Mouse (Mus musculus) CH12.LX (cell line): Measurements from ENCODE around the gene Fcho1. TPM values are rescaled to one million over a fixed set of nuclear protein-coding genes. Genes with fewer than 3 reads are reported as not detected.

Experiments
- DNase-seq: peaks from one replicate; pipeline ENCODE4 v3.0.0-alpha.2; 2013; ENCODE audit errors: extremely low read depth
- H3K27ac ChIP-seq: 2 replicates; pipeline ENCODE4 v1.5.1; 2012; ENCODE audit warnings: low read depth, mild to moderate bottlenecking, control low read depth, moderate library complexity; ENCODE audit not compliant: insufficient read depth
- H3K27me3 ChIP-seq: replicated peaks from 2 replicates; pipeline ENCODE3; 2012; ENCODE audit warnings: inconsistent platforms
- H3K36me3 ChIP-seq, 2 experiments: replicated peaks in 1 of 2; 2 replicates each; pipeline versions ENCODE3 to v1.6.1; 2012; ENCODE audit warnings: inconsistent platforms in 1 of 2, low read length in 1 of 2, mild to moderate bottlenecking in 1 of 2, mixed read lengths in 1 of 2, moderate library complexity in 1 of 2; ENCODE audit not compliant: control insufficient read depth in 1 of 2, insufficient read depth in 1 of 2
- H3K4me1 ChIP-seq, 2 experiments: 2 replicates each; pipeline ENCODE4 v1.6.1; 2012; ENCODE audit warnings: inconsistent platforms in 1 of 2, moderate library complexity in 1 of 2; ENCODE audit not compliant: insufficient read depth in 2 of 2, control insufficient read depth in 1 of 2
- H3K4me2 ChIP-seq: 2 replicates; pipeline ENCODE4 v1.6.1; 2012; ENCODE audit warnings: low read depth, mild to moderate bottlenecking, control low read depth; ENCODE audit not compliant: poor library complexity, insufficient read depth, severe bottlenecking
- H3K4me3 ChIP-seq, 3 experiments: fragments of 150-350 bp in 1 of 3; sonication (generic) in 1 of 3; replicated peaks in 1 of 3; 2 replicates each; pipeline versions ENCODE3 to v1.5.1; 2011 to 2012; ENCODE audit warnings: low read depth in 2 of 3, low read length in 2 of 3, mild to moderate bottlenecking in 2 of 3, moderate library complexity in 2 of 3, control low read depth in 1 of 3, improper control_type of control experiment in 1 of 3, inconsistent platforms in 1 of 3, mixed read lengths in 1 of 3; ENCODE audit not compliant: poor library complexity in 1 of 3
- H3K79me2 ChIP-seq: replicated peaks from 2 replicates; pipeline ENCODE4 v1.6.1; 2012; ENCODE audit warnings: mild to moderate bottlenecking, moderate library complexity; ENCODE audit not compliant: control insufficient read depth, poor library complexity, insufficient read depth, severe bottlenecking; ENCODE audit errors: extremely low read depth
- H3K9ac ChIP-seq: 2 replicates; pipeline ENCODE4 v1.6.1; 2012; ENCODE audit warnings: low read depth, mild to moderate bottlenecking, control low read depth, moderate library complexity; ENCODE audit not compliant: insufficient read depth
- H3K9me3 ChIP-seq: replicated peaks from 2 replicates; pipeline ENCODE3; 2012; ENCODE audit warnings: low read length, inconsistent platforms, mixed read lengths
- CHD1 ChIP-seq: IDR thresholded peaks from 2 replicates; pipeline ENCODE4 v1.6.1; 2012; ENCODE audit warnings: low read depth, low read length, improper control_type of control experiment, inconsistent platforms
- CHD2 ChIP-seq: IDR thresholded peaks from 2 replicates; pipeline ENCODE4 v1.6.1; 2011; ENCODE audit warnings: low read length, improper control_type of control experiment
- GABPA ChIP-seq: IDR thresholded peaks from 2 replicates; pipeline ENCODE4 v1.6.1; 2012; ENCODE audit warnings: low read depth, low read length, improper control_type of control experiment, inconsistent platforms; ENCODE audit not compliant: insufficient replicate concordance
- HCFC1 ChIP-seq: IDR thresholded peaks from 2 replicates; pipeline ENCODE4 v1.6.1; 2012; ENCODE audit warnings: low read depth, mild to moderate bottlenecking, inconsistent platforms, low read length, improper control_type of control experiment
- IRF4 ChIP-seq: IDR thresholded peaks from 2 replicates; pipeline ENCODE4 v1.6.1; 2014; ENCODE audit warnings: low read depth, mild to moderate bottlenecking, inconsistent platforms, low read length, improper control_type of control experiment
- JUN ChIP-seq: IDR thresholded peaks from 2 replicates; pipeline ENCODE4 v1.6.1; 2011; ENCODE audit warnings: low read depth, mild to moderate bottlenecking, low read length, improper control_type of control experiment, moderate library complexity; ENCODE audit not compliant: insufficient read depth
- JUND ChIP-seq: conservative IDR thresholded peaks from 2 replicates; pipeline ENCODE4 v1.6.1; 2011; ENCODE audit warnings: low read depth, low read length, improper control_type of control experiment
- MAX ChIP-seq: IDR thresholded peaks from 2 replicates; pipeline ENCODE4 v1.6.1; 2011; ENCODE audit warnings: low read length, improper control_type of control experiment
- MAZ ChIP-seq: IDR thresholded peaks from 2 replicates; pipeline ENCODE4 v1.6.1; 2012; ENCODE audit warnings: low read depth, mild to moderate bottlenecking, inconsistent platforms, low read length, improper control_type of control experiment, moderate library complexity
- MEF2A ChIP-seq: IDR thresholded peaks from 2 replicates; pipeline ENCODE4 v1.6.1; 2014; ENCODE audit warnings: low read depth, mild to moderate bottlenecking, inconsistent platforms, low read length, improper control_type of control experiment, borderline replicate concordance
- MYC ChIP-seq: IDR thresholded peaks from 2 replicates; pipeline ENCODE4 v1.6.1; 2011; ENCODE audit warnings: low read depth, mild to moderate bottlenecking, improper control_type of control experiment, low read length
- NELFE ChIP-seq: IDR thresholded peaks from 2 replicates; pipeline ENCODE4 v1.6.1; 2011; ENCODE audit warnings: low read depth, low read length, improper control_type of control experiment
- NRF1 ChIP-seq: IDR thresholded peaks from 2 replicates; pipeline ENCODE4 v1.6.1; 2014; ENCODE audit warnings: low read depth, mild to moderate bottlenecking, inconsistent platforms, low read length, improper control_type of control experiment, moderate library complexity
- POLR2AphosphoS2 ChIP-seq: IDR thresholded peaks from 2 replicates; pipeline ENCODE4 v1.6.1; 2011; ENCODE audit warnings: low read depth, low read length, improper control_type of control experiment
- RCOR1 ChIP-seq: conservative IDR thresholded peaks from 2 replicates; pipeline ENCODE4 v1.6.1; 2012; ENCODE audit warnings: low read depth, mild to moderate bottlenecking, inconsistent platforms, low read length, improper control_type of control experiment
- SIN3A ChIP-seq: IDR thresholded peaks from 2 replicates; pipeline ENCODE4 v1.6.1; 2012; ENCODE audit warnings: low read length, improper control_type of control experiment, inconsistent platforms
- SMC3 ChIP-seq: IDR thresholded peaks from 2 replicates; pipeline ENCODE4 v1.6.1; 2011; ENCODE audit warnings: low read depth, low read length, improper control_type of control experiment
- TBP ChIP-seq: conservative IDR thresholded peaks from 2 replicates; pipeline ENCODE4 v1.6.1; 2011; ENCODE audit warnings: low read depth, low read length, improper control_type of control experiment
- UBTF ChIP-seq: IDR thresholded peaks from 2 replicates; pipeline ENCODE4 v1.6.1; 2012; ENCODE audit warnings: low read depth, mild to moderate bottlenecking, inconsistent platforms, low read length, improper control_type of control experiment, moderate library complexity
- USF1 ChIP-seq: IDR thresholded peaks from 2 replicates; pipeline ENCODE4 v1.6.1; 2014; ENCODE audit warnings: low read depth, mild to moderate bottlenecking, inconsistent platforms, low read length, improper control_type of control experiment
- ZC3H11A ChIP-seq: IDR thresholded peaks from 2 replicates; pipeline ENCODE4 v1.6.1; 2012; ENCODE audit warnings: low read depth, mild to moderate bottlenecking, inconsistent platforms, low read length, improper control_type of control experiment
- ZMIZ1 ChIP-seq: IDR thresholded peaks from 2 replicates; pipeline ENCODE4 v1.6.1; 2012; ENCODE audit warnings: low read depth, mild to moderate bottlenecking, inconsistent platforms, low read length, improper control_type of control experiment
- dilution Hi-C: fragments of 300-500 bp; cut with MboI; formaldehyde crosslinking; loops from 2 replicates; pipeline ENCODE4 v1.14.3; 2020; ENCODE audit warnings: low sequenced_read_pairs; ENCODE audit not compliant: extremely low pct_unique_long_range_greater_than_20kb, extremely low pct_ligation_motif_present
- in situ Hi-C: fragments of 300-500 bp; cut with MboI; formaldehyde crosslinking; loops from 3 replicates; pipeline ENCODE4 v1.14.3; 2019; ENCODE audit warnings: low sequenced_read_pairs, low pct_ligation_motif_present, low pct_unique_long_range_greater_than_20kb, mixed read lengths
- polyA plus RNA-seq: library from polyadenylated mRNA; unstranded; fragments of >175 nt; gene quantifications from 2 replicates; pipeline ENCODE4 v1.2.1, GENCODE M21; 2012; ENCODE audit warnings: low read depth; ENCODE audit not compliant: insufficient read length
- total RNA-seq, 2 experiments: library from RNA; depleted of rRNA; stranded (reverse); fragments of 300-350 nt in 1 of 2; fragments of >200 nt in 1 of 2; gene quantifications; 2 replicates each; pipeline ENCODE4 v1.2.3; 2012 to 2014

Gene Fcho1
- total and polyA plus RNA-seq, 3 experiments = 40.2 to 99.8 (median 82.0) TPM

DNA sequence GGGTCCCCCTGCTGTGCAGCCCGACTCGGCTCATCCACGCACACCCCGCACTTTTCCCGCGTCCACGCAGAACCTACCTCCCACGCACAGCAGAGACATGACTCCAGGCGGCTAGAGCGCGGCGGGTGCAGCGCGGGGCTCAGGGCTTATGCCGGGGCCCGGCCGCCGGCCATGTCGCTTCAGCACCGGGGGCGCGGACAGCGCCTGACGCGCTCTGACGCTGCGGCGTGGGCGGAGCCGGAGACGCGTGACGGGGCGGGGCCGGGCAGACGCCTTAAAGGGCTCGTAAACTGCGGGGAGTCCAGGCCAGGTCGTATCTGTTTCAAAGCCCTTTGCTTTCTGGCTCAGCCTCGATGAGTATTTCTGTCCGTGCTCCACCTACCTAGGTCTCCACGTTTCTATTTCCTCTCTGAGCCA, 54.0 kb downstream of the Fcho1 start, which contains the start of gene Unc13a (continued):
- TF ChIP-seq JUN (no peak), POLR2AphosphoS2 (no peak), MAZ (peak; percentile 56; the same call in 1 of the 2 replicates), MYC (0 out of 2 replicates have a peak, but pooled peaks have one; percentile 25), CHD2 (no peak), SMC3 (no peak), NRF1 (no peak)

DNA sequence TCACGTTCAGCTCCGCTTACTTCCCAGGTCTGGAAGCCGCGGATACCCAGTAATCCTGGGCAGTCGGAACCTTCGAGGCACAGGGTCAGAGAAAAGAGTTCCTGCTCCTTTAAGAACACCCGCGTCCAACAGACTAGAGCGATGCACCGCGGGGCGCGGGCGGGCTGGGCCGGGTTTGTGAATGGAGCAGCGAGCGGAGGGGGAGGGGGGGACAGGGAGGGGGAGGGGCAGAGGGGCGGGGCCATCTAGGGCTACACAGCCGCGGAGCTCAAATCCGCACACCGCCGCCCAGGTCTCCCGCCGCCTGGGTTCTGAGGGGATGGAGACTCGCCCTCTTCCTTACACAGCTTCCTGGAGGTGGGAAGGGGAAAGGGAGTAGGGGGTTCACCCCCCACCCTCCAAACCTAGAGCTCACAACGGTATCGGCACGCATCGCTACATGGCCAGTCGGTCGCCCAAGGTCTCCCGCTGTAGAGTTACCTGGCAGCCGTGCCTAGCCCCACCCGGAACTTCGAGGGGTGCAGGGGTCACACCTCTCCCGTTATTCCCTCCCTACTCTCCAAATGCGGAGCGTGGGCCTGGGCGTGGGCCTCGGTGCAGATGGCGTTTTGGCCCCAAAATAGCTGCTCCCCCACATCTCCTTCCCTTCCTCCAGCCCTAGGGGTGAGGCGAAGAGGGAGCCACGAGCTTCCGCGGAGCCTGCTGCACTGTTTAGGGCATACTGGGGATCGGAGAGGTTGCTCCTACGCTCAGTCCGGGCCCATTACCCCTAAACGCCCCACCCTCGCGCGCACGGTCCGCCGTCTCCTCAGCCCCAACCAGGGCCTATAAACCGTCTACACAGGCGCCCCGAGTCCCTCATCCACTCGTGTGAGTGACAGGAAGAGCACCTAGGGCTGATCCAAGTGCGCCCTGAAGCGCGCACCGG, 54.6 kb downstream of the Fcho1 start:
- dilution Hi-C loops = no loop called here

DNA sequence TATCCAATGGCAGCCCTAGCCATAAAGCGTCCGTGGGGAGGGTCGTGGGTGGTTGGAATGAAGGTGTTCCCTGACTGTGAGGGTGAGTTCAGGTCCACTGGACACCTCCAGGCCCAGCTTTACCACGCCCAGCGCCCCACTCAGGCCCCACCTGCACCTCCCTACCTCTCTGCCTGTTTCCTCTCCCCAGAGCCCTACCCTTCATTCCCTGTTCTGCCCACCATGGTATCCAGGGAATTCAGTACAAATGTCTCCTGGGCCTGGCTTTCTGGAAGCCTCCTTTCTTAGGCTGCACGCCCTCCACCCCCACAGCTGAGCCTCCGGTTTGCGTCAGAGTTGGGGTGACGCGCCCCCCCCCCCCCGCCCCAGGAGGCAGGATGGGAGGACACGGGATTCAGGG, 55.3 kb downstream of the Fcho1 start:
- no peaks in the 10 kb centered on the region for H3K36me3 ChIP-seq
- DNase-seq = no peak
- TF ChIP-seq UBTF (no peak), RCOR1 (no peak), JUN (no peak), MYC (no peak), IRF4 (no peak), POLR2AphosphoS2 (no peak), MEF2A (no peak), SIN3A (no peak), JUND (no peak), NELFE (no peak), USF1 (no peak), MAX (no peak), HCFC1 (no peak), CHD1 (no peak), GABPA (no peak), SMC3 (no peak), ZMIZ1 (no peak), NRF1 (no peak), ZC3H11A (no peak), TBP (no peak)
- dilution Hi-C loops = no loop called here
- no peaks in the 10 kb centered on the region for H3K9me3 ChIP-seq
- no peak overlapping the region for H3K4me3 ChIP-seq
- no peak overlapping the region for H3K9ac ChIP-seq
- in situ Hi-C loops = no loop called here
- H3K27me3 ChIP-seq = peaks cover 35% of the 10 kb centered on the region
- H3K27ac ChIP-seq = no peak overlapping the region
- peaks cover 28 to 66% of the 10 kb centered on the region in 2 experiments for H3K4me1 ChIP-seq
- no peaks in the 10 kb centered on the region for H3K79me2 ChIP-seq
- H3K4me2 ChIP-seq = peak overlapping the region; percentile 80; the same call in 1 of the 2 replicates

More for the DNA sequence above, 54.6 kb downstream of the Fcho1 start:
- 0 out of 2 replicates have a peak, but pooled peaks have one; percentile 24 for TF ChIP-seq CHD2
- TF ChIP-seq MAX = no peak
- no peaks in the 10 kb centered on the region for H3K9me3 ChIP-seq
- H3K36me3 ChIP-seq = no peaks in the 10 kb centered on the region
- DNase-seq = peak; percentile 44
- H3K4me3 ChIP-seq = peak overlapping the region; percentile 47 to 77 (median 48)
- H3K9ac ChIP-seq = peak overlapping the region; percentile 21; the same call in 1 of the 2 replicates
- H3K27ac ChIP-seq = no peak overlapping the region
- in situ Hi-C loops = no loop called here
- H3K79me2 ChIP-seq = no peaks in the 10 kb centered on the region
- peaks cover 35% of the 10 kb centered on the region for H3K27me3 ChIP-seq
- H3K4me1 ChIP-seq = peaks cover 32 to 69% of the 10 kb centered on the region in 2 experiments
- H3K4me2 ChIP-seq = peak overlapping the region; percentile 80
